Mouse (Mus musculus) hindbrain, embryonic 11.5 days (tissue): ENCODE results near the gene Pde4d. TPM values are rescaled to one million over a fixed set of nuclear protein-coding genes. Genes with fewer than 3 reads are reported as not detected.

Experiments used
- ATAC-seq: fragments of 200-750 bp; cut with Nextera tagmentation; 2 replicates; pipeline ENCODE4 v1.8.0; 2017; ENCODE audit warnings: mild to moderate bottlenecking, moderate TSS enrichment, moderate library complexity; ENCODE audit not compliant: low FRiP score
- DNase-seq: peaks from one replicate; pipeline ENCODE4 v3.0.0-alpha.2; 2015; ENCODE audit warnings: low spot score
- H3K27ac ChIP-seq: fragments of 300-500 bp; sonication (generic); 2 replicates; pipeline ENCODE4 v1.5.1; 2014; ENCODE audit warnings: mild to moderate bottlenecking, low read depth, low read length
- H3K27me3 ChIP-seq: fragments of 300-500 bp; sonication (generic); 2 replicates; pipeline ENCODE4 v1.6.1; 2014; ENCODE audit warnings: mild to moderate bottlenecking, low read length, moderate library complexity, mixed read lengths; ENCODE audit not compliant: control insufficient read depth, insufficient read depth
- H3K36me3 ChIP-seq: fragments of 300-500 bp; sonication (generic); 2 replicates; pipeline ENCODE4 v1.6.1; 2014; ENCODE audit warnings: mild to moderate bottlenecking, low read length, moderate library complexity, mixed read lengths; ENCODE audit not compliant: control insufficient read depth, insufficient read depth
- H3K4me1 ChIP-seq: fragments of 300-500 bp; sonication (generic); replicated peaks from 2 replicates; pipeline ENCODE4 v1.6.1; 2014; ENCODE audit warnings: low read length, mixed read lengths; ENCODE audit not compliant: control insufficient read depth, insufficient read depth
- H3K4me2 ChIP-seq: fragments of 300-500 bp; sonication (generic); replicated peaks from 2 replicates; pipeline ENCODE4 v1.6.1; 2014; ENCODE audit warnings: mild to moderate bottlenecking, low read depth, low read length
- H3K4me3 ChIP-seq: fragments of 300-500 bp; sonication (generic); 2 replicates; pipeline ENCODE4 v1.5.1; 2014; ENCODE audit warnings: low read depth, low read length
- H3K9ac ChIP-seq: fragments of 300-500 bp; sonication (generic); 2 replicates; pipeline ENCODE4 v1.6.1; 2014; ENCODE audit warnings: low read depth, low read length
- H3K9me3 ChIP-seq: fragments of 300-500 bp; sonication (generic); 2 replicates; pipeline ENCODE4 v1.6.1; 2016; ENCODE audit warnings: low read length; ENCODE audit not compliant: control insufficient read depth
- WGBS: fragments of 180-500 bp; shearing (Covaris S2); extraction: QIAGEN DNeasy Blood & Tissue Kit; methylation state at CpG from one replicate; pipeline ENCODE4 v1.1.7; 2014; 5-methylcytosine and 5-hydroxymethylcytosine counted together
- polyA plus RNA-seq: library from polyadenylated mRNA; unstranded; fragments of >200 nt; fragmentation: Nextera tagmentation; extraction: Ambion mirVana; gene quantifications from 2 replicates; pipeline ENCODE4 v1.2.1, GENCODE M21; 2014

The Pde4d gene
- polyA plus RNA-seq, 1 experiment from 2014 or later, result 18.3 TPM

GRCm38 (mm10) chr13:109659103-109659502 is 1209.4 kb downstream of the Pde4d start:
- Histone ChIP-seq H3K27ac (no peak overlapping the region), H3K36me3 (no peaks in the 10 kb centered on the region), H3K4me2 (no peak overlapping the region), H3K27me3 (no peaks in the 10 kb centered on the region), H3K9ac (no peak overlapping the region), H3K4me3 (no peak overlapping the region), H3K4me1 (no peaks in the 10 kb centered on the region), H3K9me3 (no peaks in the 10 kb centered on the region)
- WGBS, result 85% methylated on average over 6 of the region's 6 CpGs
- DNase-seq (no peak), ATAC-seq (no peak)

- H3K4me3 ChIP-seq, result no peak overlapping the region
- H3K27me3 ChIP-seq, result no peaks in the 10 kb centered on the region
- WGBS, result 97% methylated on average over 3 of the region's 3 CpGs
- H3K36me3 ChIP-seq, result no peaks in the 10 kb centered on the region
- no peak overlapping the region for H3K4me2 ChIP-seq
- H3K9ac ChIP-seq, result no peak overlapping the region
- ATAC-seq, result no peak
- H3K9me3 ChIP-seq, result no peaks in the 10 kb centered on the region
- H3K27ac ChIP-seq, result no peak overlapping the region
- H3K4me1 ChIP-seq, result no peaks in the 10 kb centered on the region
- DNase-seq, result no peak
These were observed 1211.6 kb downstream of the Pde4d start for GRCm38 (mm10) chr13:109661345-109661744.

- 70% methylated on average over 5 of the region's 5 CpGs for WGBS
- DNase-seq (no peak), ATAC-seq (no peak)
- H3K27ac ChIP-seq, result no peak overlapping the region
- H3K27me3 ChIP-seq, result no peaks in the 10 kb centered on the region
- no peak overlapping the region for H3K4me2 ChIP-seq
- no peaks in the 10 kb centered on the region for H3K36me3 ChIP-seq
- no peak overlapping the region for H3K9ac ChIP-seq
- H3K9me3 ChIP-seq, result no peaks in the 10 kb centered on the region
- no peaks in the 10 kb centered on the region for H3K4me1 ChIP-seq
- H3K4me3 ChIP-seq, result no peak overlapping the region
These were observed 1212.4 kb downstream of the Pde4d start for GRCm38 (mm10) chr13:109662099-109662498.

- Histone ChIP-seq H3K9ac (no peak overlapping the region), H3K27me3 (no peaks in the 10 kb centered on the region), H3K4me2 (no peak overlapping the region), H3K27ac (no peak overlapping the region), H3K9me3 (no peaks in the 10 kb centered on the region), H3K4me1 (no peaks in the 10 kb centered on the region), H3K4me3 (no peak overlapping the region), H3K36me3 (no peaks in the 10 kb centered on the region)
- 48% methylated on average over 3 of the region's 3 CpGs for WGBS
- ATAC-seq (no peak), DNase-seq (no peak)
These were observed 1213.0 kb downstream of the Pde4d start for GRCm38 (mm10) chr13:109662731-109663130.

GRCm38 (mm10) chr13:109664956-109665802 is 1215.4 kb downstream of the Pde4d start:
- peak; percentile 19 for DNase-seq
- 52% methylated on average over 10 of the region's 10 CpGs for WGBS
- Histone ChIP-seq H3K9ac (no peak overlapping the region), H3K27me3 (no peaks in the 10 kb centered on the region), H3K27ac (peak overlapping the region; percentile 40; the same call in 1 of the 2 replicates), H3K36me3 (no peaks in the 10 kb centered on the region), H3K4me1 (no peaks in the 10 kb centered on the region), H3K9me3 (no peaks in the 10 kb centered on the region), H3K4me2 (no peak overlapping the region), H3K4me3 (no peak overlapping the region)
- ATAC-seq, result peak; percentile 80

- H3K4me3 ChIP-seq, result no peak overlapping the region
- DNase-seq (no peak), ATAC-seq (no peak)
- WGBS, result 86% methylated on average over 10 of the region's 10 CpGs
- H3K27ac ChIP-seq, result peak overlapping the region; percentile 40; the same call in 1 of the 2 replicates
- no peaks in the 10 kb centered on the region for H3K4me1 ChIP-seq
- H3K27me3 ChIP-seq, result no peaks in the 10 kb centered on the region
- no peaks in the 10 kb centered on the region for H3K36me3 ChIP-seq
- H3K4me2 ChIP-seq, result no peak overlapping the region
- no peaks in the 10 kb centered on the region for H3K9me3 ChIP-seq
- H3K9ac ChIP-seq, result no peak overlapping the region
These were observed 1216.2 kb downstream of the Pde4d start for GRCm38 (mm10) chr13:109665803-109666403.

GRCm38 (mm10) chr13:109669965-109670364 is 1220.2 kb downstream of the Pde4d start:
- Histone ChIP-seq H3K4me2 (no peak overlapping the region), H3K4me1 (no peaks in the 10 kb centered on the region), H3K9me3 (no peaks in the 10 kb centered on the region), H3K27me3 (no peaks in the 10 kb centered on the region), H3K4me3 (no peak overlapping the region), H3K36me3 (no peaks in the 10 kb centered on the region), H3K27ac (no peak overlapping the region), H3K9ac (no peak overlapping the region)
- 80% methylated on average over 4 of the region's 4 CpGs for WGBS
- DNase-seq (no peak), ATAC-seq (no peak)

GRCm38 (mm10) chr13:109671589-109672347 is 1222.0 kb downstream of the Pde4d start:
- H3K27me3 ChIP-seq, result no peaks in the 10 kb centered on the region
- 65% methylated on average over 8 of the region's 8 CpGs for WGBS
- H3K4me2 ChIP-seq, result no peak overlapping the region
- H3K27ac ChIP-seq, result no peak overlapping the region
- no peak overlapping the region for H3K4me3 ChIP-seq
- ATAC-seq (no peak), DNase-seq (no peak)
- H3K9ac ChIP-seq, result no peak overlapping the region
- H3K36me3 ChIP-seq, result no peaks in the 10 kb centered on the region
- H3K9me3 ChIP-seq, result no peaks in the 10 kb centered on the region
- no peaks in the 10 kb centered on the region for H3K4me1 ChIP-seq
